Mouse (Mus musculus) neural tube, embryonic 11.5 days (tissue): Measurements from ENCODE around the gene Stat5a. TPM values are rescaled to one million over a fixed set of nuclear protein-coding genes. Genes with fewer than 3 reads are reported as not detected.

ENCODE experiments used
- ATAC-seq: fragments of 200-750 bp; cut with Nextera tagmentation; 2 replicates; pipeline ENCODE4 v1.8.0; 2017; ENCODE audit warnings: moderate number of reproducible peaks, mild to moderate bottlenecking, moderate TSS enrichment, moderate library complexity; ENCODE audit not compliant: insufficient read depth, low FRiP score, low TSS enrichment
- DNase-seq: peaks from one replicate; pipeline ENCODE4 v3.0.0-alpha.2; 2015; ENCODE audit warnings: low spot score
- H3K27ac ChIP-seq: fragments of 300-500 bp; sonication (generic); 2 replicates; pipeline ENCODE4 v1.5.1; 2014; ENCODE audit warnings: low read depth, mild to moderate bottlenecking, low read length
- H3K27me3 ChIP-seq: fragments of 300-500 bp; sonication (generic); 2 replicates; pipeline ENCODE4 v1.6.1; 2014; ENCODE audit warnings: mild to moderate bottlenecking, low read length, mixed read lengths; ENCODE audit not compliant: control insufficient read depth, insufficient read depth
- H3K36me3 ChIP-seq: fragments of 300-500 bp; sonication (generic); 2 replicates; pipeline ENCODE4 v1.6.1; 2014; ENCODE audit warnings: mild to moderate bottlenecking, low read length, moderate library complexity, mixed read lengths; ENCODE audit not compliant: control insufficient read depth, insufficient read depth
- H3K4me1 ChIP-seq: fragments of 300-500 bp; sonication (generic); 2 replicates; pipeline ENCODE4 v1.6.1; 2014; ENCODE audit warnings: low read length, mixed read lengths; ENCODE audit not compliant: control insufficient read depth, insufficient read depth
- H3K4me2 ChIP-seq: fragments of 300-500 bp; sonication (generic); 2 replicates; pipeline ENCODE4 v1.6.1; 2014; ENCODE audit warnings: low read depth, mild to moderate bottlenecking, moderate library complexity
- H3K4me3 ChIP-seq: fragments of 300-500 bp; sonication (generic); 2 replicates; pipeline ENCODE4 v1.5.1; 2014; ENCODE audit warnings: low read depth, low read length
- H3K9ac ChIP-seq: fragments of 300-500 bp; sonication (generic); 2 replicates; pipeline ENCODE4 v1.6.1; 2014; ENCODE audit warnings: mild to moderate bottlenecking, low read length
- H3K9me3 ChIP-seq: fragments of 300-500 bp; sonication (generic); 2 replicates; pipeline ENCODE4 v1.6.1; 2016; ENCODE audit warnings: low read length; ENCODE audit not compliant: control insufficient read depth
- WGBS: fragments of 180-500 bp; shearing (Covaris S2); extraction: QIAGEN DNeasy Blood & Tissue Kit; methylation state at CpG from one replicate; pipeline ENCODE4 v1.1.7; 2014; 5-methylcytosine and 5-hydroxymethylcytosine counted together
- polyA plus RNA-seq: library from polyadenylated mRNA; unstranded; fragments of >200 nt; fragmentation: Nextera tagmentation; extraction: Ambion mirVana; gene quantifications from 2 replicates; pipeline ENCODE4 v1.2.1, GENCODE M21; 2014

Stat5a gene
- polyA plus RNA-seq, 1 experiment from 2014 or later, result 1.3 TPM

- H3K27ac ChIP-seq, result peak overlapping the region; percentile 63; the same call in 1 of the 2 replicates
Observed at GRCm38 (mm10) chr11:100850778-100851528, 8.2 kb upstream of the Stat5a start.

GRCm38 (mm10) chr11:100852088-100852487 is 7.1 kb upstream of the Stat5a start:
- H3K4me1 ChIP-seq, result no peaks in the 10 kb centered on the region
- H3K9ac ChIP-seq, result no peak overlapping the region
- no peaks in the 10 kb centered on the region for H3K36me3 ChIP-seq
- WGBS, result 90% methylated on average over 2 of the region's 2 CpGs
- H3K4me2 ChIP-seq, result no peak overlapping the region
- ATAC-seq (no peak), DNase-seq (no peak)
- no peaks in the 10 kb centered on the region for H3K27me3 ChIP-seq
- no peaks in the 10 kb centered on the region for H3K9me3 ChIP-seq
- H3K27ac ChIP-seq, result no peak overlapping the region
- no peak overlapping the region for H3K4me3 ChIP-seq

More at GRCm38 (mm10) chr11:100850778-100851528, 8.2 kb upstream of the Stat5a start:
- Histone ChIP-seq H3K27me3 (no peaks in the 10 kb centered on the region), H3K4me2 (peak overlapping the region; percentile 92), H3K9ac (peak overlapping the region; percentile 96), H3K9me3 (no peaks in the 10 kb centered on the region), H3K36me3 (no peaks in the 10 kb centered on the region), H3K4me3 (peak overlapping the region; percentile 88), H3K4me1 (no peaks in the 10 kb centered on the region)
- 0 out of 2 replicates have a peak, but pooled peaks have one; percentile 38 for ATAC-seq
- WGBS, result under 1% methylated on average over 33 of the region's 33 CpGs
- peak; percentile 67 for DNase-seq

- Histone ChIP-seq H3K4me3 (no peak overlapping the region), H3K4me1 (no peaks in the 10 kb centered on the region), H3K4me2 (no peak overlapping the region), H3K27me3 (no peaks in the 10 kb centered on the region), H3K9ac (no peak overlapping the region), H3K36me3 (no peaks in the 10 kb centered on the region), H3K27ac (no peak overlapping the region), H3K9me3 (no peaks in the 10 kb centered on the region)
- 75% methylated on average over 5 of the region's 5 CpGs for WGBS
- ATAC-seq, result no peak
- no peak for DNase-seq
Observed at GRCm38 (mm10) chr11:100853018-100853417, 6.1 kb upstream of the Stat5a start.

GRCm38 (mm10) chr11:100854268-100854667 is 4.9 kb upstream of the Stat5a start:
- no peak overlapping the region for H3K4me2 ChIP-seq
- H3K4me1 ChIP-seq, result no peaks in the 10 kb centered on the region
- no peak overlapping the region for H3K9ac ChIP-seq
- no peaks in the 10 kb centered on the region for H3K36me3 ChIP-seq
- DNase-seq (no peak), ATAC-seq (no peak)
- H3K9me3 ChIP-seq, result no peaks in the 10 kb centered on the region
- no peak overlapping the region for H3K27ac ChIP-seq
- 65% methylated on average over 4 of the region's 4 CpGs for WGBS
- H3K4me3 ChIP-seq, result no peak overlapping the region
- H3K27me3 ChIP-seq, result peaks cover 4% of the 10 kb centered on the region

GRCm38 (mm10) chr11:100855178-100855577 is 4.0 kb upstream of the Stat5a start:
- Histone ChIP-seq H3K4me3 (no peak overlapping the region), H3K27ac (no peak overlapping the region), H3K27me3 (peaks cover 13% of the 10 kb centered on the region), H3K9ac (no peak overlapping the region), H3K36me3 (no peaks in the 10 kb centered on the region), H3K9me3 (no peaks in the 10 kb centered on the region), H3K4me2 (no peak overlapping the region), H3K4me1 (no peaks in the 10 kb centered on the region)
- ATAC-seq (no peak), DNase-seq (no peak)
- WGBS, result 92% methylated on average over 4 of the region's 4 CpGs

- ATAC-seq, result no peak
- peaks cover 33% of the 10 kb centered on the region for H3K27me3 ChIP-seq
Observed at GRCm38 (mm10) chr11:100857960-100858359, 1.2 kb upstream of the Stat5a start.

GRCm38 (mm10) chr11:100859579-100860075 is 476 bp downstream of the Stat5a start:
- Histone ChIP-seq H3K27ac (no peak overlapping the region), H3K36me3 (no peaks in the 10 kb centered on the region), H3K4me1 (no peaks in the 10 kb centered on the region), H3K9me3 (no peaks in the 10 kb centered on the region), H3K27me3 (peaks cover 33% of the 10 kb centered on the region), H3K4me2 (peak overlapping the region; percentile 55), H3K9ac (no peak overlapping the region), H3K4me3 (peak overlapping the region; percentile 43)
- 50% methylated on average over 6 of the region's 6 CpGs for WGBS
- no peak for ATAC-seq
- DNase-seq, result no peak

More at GRCm38 (mm10) chr11:100857960-100858359, 1.2 kb upstream of the Stat5a start:
- H3K9me3 ChIP-seq, result no peaks in the 10 kb centered on the region
- 67% methylated on average over 6 of the region's 6 CpGs for WGBS
- no peaks in the 10 kb centered on the region for H3K4me1 ChIP-seq
- no peak overlapping the region for H3K4me3 ChIP-seq
- no peak overlapping the region for H3K9ac ChIP-seq
- H3K27ac ChIP-seq, result no peak overlapping the region
- H3K4me2 ChIP-seq, result no peak overlapping the region
- H3K36me3 ChIP-seq, result no peaks in the 10 kb centered on the region
- DNase-seq, result no peak

GRCm38 (mm10) chr11:100860198-100861048 is 1.3 kb downstream of the Stat5a start:
- DNase-seq (peak; percentile 59), ATAC-seq (no peak)
- H3K9me3 ChIP-seq, result no peaks in the 10 kb centered on the region
- 4% methylated on average over 47 of the region's 55 CpGs for WGBS
- H3K4me2 ChIP-seq, result peak overlapping the region; percentile 55
- H3K9ac ChIP-seq, result peak overlapping the region; percentile 42
- no peaks in the 10 kb centered on the region for H3K36me3 ChIP-seq
- H3K4me3 ChIP-seq, result peak overlapping the region; percentile 43
- peaks cover 33% of the 10 kb centered on the region for H3K27me3 ChIP-seq
- H3K27ac ChIP-seq, result no peak overlapping the region
- H3K4me1 ChIP-seq, result no peaks in the 10 kb centered on the region
